Mouse (Mus musculus): Measurements from ENCODE around the gene Tmprss9.

DNA sequence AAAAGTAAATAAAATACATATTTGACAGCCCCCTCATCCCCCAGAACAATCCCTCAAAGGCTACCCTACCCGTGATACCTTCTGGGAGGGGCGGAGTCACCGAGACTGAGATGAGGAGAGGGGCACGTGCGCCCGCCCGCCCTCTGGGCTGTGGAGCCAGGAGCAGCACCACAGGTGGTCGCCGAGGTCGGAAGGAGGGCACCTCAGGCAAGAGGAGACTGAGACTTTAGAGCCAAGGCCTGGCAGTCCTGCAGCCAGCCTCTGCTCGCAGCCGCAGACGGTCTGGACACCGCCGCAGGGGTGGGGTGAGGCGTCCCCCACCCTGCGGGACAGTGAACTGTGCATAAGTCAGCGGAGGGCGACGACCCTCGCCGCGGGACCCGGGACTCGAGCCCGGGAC is 60.0 kb downstream of the Tmprss9 start:
- TF ChIP-seq CTCF (IDR thresholded peaks at IDR 0.05; ENCODE audit: low read depth) (no peak), EP300 (IDR thresholded peaks at IDR 0.05; ENCODE audit: low read depth) (no peak)
